Mouse (Mus musculus) C2C12 (cell line): ENCODE data around the gene Tmem232. TPM values are rescaled to one million over a fixed set of nuclear protein-coding genes. Genes with fewer than 3 reads are reported as not detected.
A peak's percentile ranks its signal among the peaks of the same experiment; 100 is the strongest.

Experiments
- H3K27me3 ChIP-seq: one replicate; pipeline ENCODE4 v1.6.1; 2011; ENCODE audit not compliant: control insufficient read depth, insufficient read depth, insufficient read length
- H3K36me3 ChIP-seq: one replicate; pipeline ENCODE4 v1.6.1; 2011; ENCODE audit not compliant: control insufficient read depth, insufficient read depth
- H3K4me3 ChIP-seq: one replicate; pipeline ENCODE4 v1.5.1; 2011; ENCODE audit warnings: mild to moderate bottlenecking, control low read depth; ENCODE audit not compliant: poor library complexity, insufficient read depth, severe bottlenecking
- H3K79me2 ChIP-seq: one replicate; pipeline ENCODE4 v1.6.1; 2011; ENCODE audit not compliant: control insufficient read depth, insufficient read depth
- H3K79me3 ChIP-seq: one replicate; pipeline ENCODE4 v1.6.1; 2011; ENCODE audit warnings: low read depth, control low read depth
- H3ac ChIP-seq: one replicate; pipeline ENCODE3; 2011; ENCODE audit warnings: low read depth; ENCODE audit not compliant: control insufficient read depth, insufficient read length
- CEBPB ChIP-seq: IDR thresholded peaks from one replicate; pipeline ENCODE4 v1.6.1; 2011; ENCODE audit warnings: low read depth, mild to moderate bottlenecking, control low read depth, moderate library complexity
- CTCF ChIP-seq: IDR thresholded peaks from one replicate; pipeline ENCODE4 v1.5.1; 2011; ENCODE audit not compliant: control insufficient read depth, insufficient read depth, insufficient read length
- FOSL1 ChIP-seq: IDR thresholded peaks from one replicate; pipeline ENCODE4 v1.8.0; 2011; ENCODE audit warnings: mild to moderate bottlenecking, low read length; ENCODE audit not compliant: poor library complexity, insufficient read depth, severe bottlenecking
- MAX ChIP-seq: IDR thresholded peaks from one replicate; pipeline ENCODE4 v1.6.1; 2011; ENCODE audit warnings: mild to moderate bottlenecking, control low read depth
- MYOD1 ChIP-seq: IDR thresholded peaks from one replicate; pipeline ENCODE4 v1.6.1; 2011; ENCODE audit warnings: low read depth; ENCODE audit not compliant: control insufficient read depth, insufficient read length
- MYOG ChIP-seq: IDR thresholded peaks from one replicate; pipeline ENCODE4 v1.6.1; 2011; ENCODE audit not compliant: control insufficient read depth, insufficient read length; ENCODE audit errors: extremely low read depth
- USF1 ChIP-seq: IDR thresholded peaks from one replicate; pipeline ENCODE4 v1.6.1; 2011; ENCODE audit warnings: low read depth, mild to moderate bottlenecking, control low read depth, moderate library complexity
- polyA plus RNA-seq: library from polyadenylated mRNA; unstranded; fragments of >200 nt; fragmentation: generic; extraction: Trizol; gene quantifications from one replicate; pipeline ENCODE4 v1.2.1, GENCODE M21; 2012; ENCODE audit warnings: missing spikeins

Gene Tmem232
- polyA plus RNA-seq, 1 experiment, result not detected

DNA sequence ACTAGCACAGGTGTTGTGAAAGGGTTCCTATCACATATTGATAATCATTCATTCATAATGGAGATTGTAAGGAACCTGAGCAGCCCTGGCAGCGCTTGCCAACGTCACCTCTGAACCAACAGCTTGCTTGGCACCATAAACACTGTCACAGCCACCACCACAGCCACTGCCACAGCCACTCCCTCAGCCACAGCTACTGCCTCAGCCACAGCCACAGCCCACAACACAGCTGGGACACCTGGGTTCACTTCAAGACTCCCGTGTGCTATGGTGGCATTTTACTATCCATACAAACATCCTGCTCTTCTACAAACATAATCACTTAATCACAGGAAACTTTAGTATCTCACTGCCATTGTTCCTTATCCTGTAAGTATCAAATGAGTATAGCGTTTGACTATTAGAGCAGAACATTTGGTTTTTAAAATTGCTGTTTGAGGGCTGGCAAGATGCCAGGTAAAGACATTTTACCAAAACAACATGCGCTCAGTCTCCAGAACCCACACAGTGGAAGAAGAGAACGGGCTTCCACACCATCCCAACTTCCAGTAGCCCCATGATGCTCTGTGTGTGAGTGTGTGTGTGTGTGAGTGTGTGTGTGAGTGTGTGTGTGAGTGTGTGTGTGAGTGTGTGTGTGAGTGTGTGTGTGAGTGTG, 20.9 kb upstream of the Tmem232 start:
- Histone ChIP-seq H3K36me3 (no peaks in the 10 kb centered on the region), H3K27me3 (no peaks in the 10 kb centered on the region), H3K79me3 (no peaks in the 10 kb centered on the region), H3K79me2 (no peaks in the 10 kb centered on the region), H3K4me3 (no peak overlapping the region), H3ac (no peak overlapping the region)
- no peak for TF ChIP-seq MAX
- no peak for TF ChIP-seq FOSL1
- TF ChIP-seq USF1, result no peak
- TF ChIP-seq MYOG, result no peak
- no peak for TF ChIP-seq MYOD1
- TF ChIP-seq CEBPB, result no peak
- TF ChIP-seq CTCF, result no peak

DNA sequence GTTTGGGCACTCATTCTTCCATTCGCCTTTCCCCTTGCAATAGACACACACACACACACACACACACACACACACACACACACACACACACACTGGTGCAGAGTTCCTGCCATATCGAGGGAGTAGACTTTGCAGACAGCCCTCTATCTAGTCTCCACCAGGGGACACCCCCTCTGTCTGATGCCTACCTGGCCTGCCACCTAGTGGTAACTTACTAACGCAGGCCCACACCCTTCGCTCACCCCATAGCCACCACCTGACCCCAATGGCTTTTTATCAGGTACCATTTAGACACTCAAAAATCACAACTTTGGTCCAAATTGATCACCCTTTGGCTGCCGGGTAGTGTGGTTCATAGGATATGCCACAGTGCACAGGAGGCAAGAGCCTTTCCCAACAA, 18.7 kb upstream of the Tmem232 start:
- Histone ChIP-seq H3K79me3 (no peaks in the 10 kb centered on the region), H3K4me3 (no peak overlapping the region), H3K79me2 (no peaks in the 10 kb centered on the region), H3K36me3 (no peaks in the 10 kb centered on the region), H3ac (no peak overlapping the region), H3K27me3 (no peaks in the 10 kb centered on the region)
- TF ChIP-seq MAX (no peak), USF1 (no peak), FOSL1 (no peak), MYOG (no peak), CTCF (no peak), MYOD1 (no peak), CEBPB (no peak)

- H3ac ChIP-seq, result no peak overlapping the region
- H3K79me2 ChIP-seq, result no peaks in the 10 kb centered on the region
- no peak overlapping the region for H3K4me3 ChIP-seq
Observed at GRCm38 (mm10) chr17:65558788-65559187, 18.2 kb upstream of the Tmem232 start.

GRCm38 (mm10) chr17:65558217-65558616, 17.6 kb upstream of the Tmem232 start:
- Histone ChIP-seq H3K4me3 (no peak overlapping the region), H3K79me2 (no peaks in the 10 kb centered on the region), H3K36me3 (no peaks in the 10 kb centered on the region), H3K79me3 (no peaks in the 10 kb centered on the region), H3ac (no peak overlapping the region), H3K27me3 (no peaks in the 10 kb centered on the region)
- TF ChIP-seq MAX (no peak), MYOD1 (no peak), FOSL1 (no peak), USF1 (no peak)

More at GRCm38 (mm10) chr17:65558788-65559187, 18.2 kb upstream of the Tmem232 start:
- Histone ChIP-seq H3K79me3 (no peaks in the 10 kb centered on the region), H3K36me3 (no peaks in the 10 kb centered on the region), H3K27me3 (no peaks in the 10 kb centered on the region)
- TF ChIP-seq MYOG, result no peak
- TF ChIP-seq MAX, result no peak
- no peak for TF ChIP-seq MYOD1
- TF ChIP-seq USF1, result no peak
- no peak for TF ChIP-seq CTCF
- no peak for TF ChIP-seq FOSL1
- TF ChIP-seq CEBPB, result no peak

GRCm38 (mm10) chr17:65557212-65557611, 16.6 kb upstream of the Tmem232 start:
- Histone ChIP-seq H3K4me3 (no peak overlapping the region), H3K79me2 (no peaks in the 10 kb centered on the region), H3ac (no peak overlapping the region), H3K27me3 (no peaks in the 10 kb centered on the region), H3K79me3 (no peaks in the 10 kb centered on the region), H3K36me3 (no peaks in the 10 kb centered on the region)
- TF ChIP-seq CTCF (no peak), CEBPB (no peak), MYOG (no peak), MYOD1 (no peak), USF1 (no peak), FOSL1 (no peak), MAX (no peak)

DNA sequence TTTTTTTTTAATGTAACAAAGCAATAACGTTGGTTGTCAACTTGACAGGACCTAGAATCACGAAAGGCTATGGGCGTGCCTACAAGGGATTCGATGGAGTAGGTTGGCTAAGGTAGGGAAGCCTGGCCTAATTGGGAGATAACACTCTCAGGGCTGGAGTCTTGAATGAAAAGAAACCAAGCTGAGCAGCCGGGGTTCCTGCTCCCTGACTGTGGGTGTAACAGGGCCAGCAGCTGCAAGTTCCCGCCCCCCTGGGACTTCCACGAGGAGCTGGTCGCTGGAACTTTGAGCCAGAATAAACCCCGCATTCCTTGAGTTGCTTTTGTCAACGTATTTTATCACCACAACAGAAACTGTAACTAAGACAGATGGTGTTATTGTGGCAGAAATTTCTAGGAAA, 16.2 kb upstream of the Tmem232 start:
- H3K4me3 ChIP-seq, result no peak overlapping the region
- H3K36me3 ChIP-seq, result no peaks in the 10 kb centered on the region
- H3ac ChIP-seq, result no peak overlapping the region
- TF ChIP-seq MYOD1 (peak; percentile 38), CEBPB (no peak)
- no peaks in the 10 kb centered on the region for H3K79me3 ChIP-seq
- H3K79me2 ChIP-seq, result no peaks in the 10 kb centered on the region
- H3K27me3 ChIP-seq, result no peaks in the 10 kb centered on the region
